Mouse (Mus musculus): ENCODE measurements around the gene Asic2. TPM values are rescaled to one million over a fixed set of nuclear protein-coding genes. Genes with fewer than 3 reads are reported as not detected.

Asic2 gene
- polyA plus RNA-seq, 1 experiment from 2014 or later, result 2.6 TPM

DNA sequence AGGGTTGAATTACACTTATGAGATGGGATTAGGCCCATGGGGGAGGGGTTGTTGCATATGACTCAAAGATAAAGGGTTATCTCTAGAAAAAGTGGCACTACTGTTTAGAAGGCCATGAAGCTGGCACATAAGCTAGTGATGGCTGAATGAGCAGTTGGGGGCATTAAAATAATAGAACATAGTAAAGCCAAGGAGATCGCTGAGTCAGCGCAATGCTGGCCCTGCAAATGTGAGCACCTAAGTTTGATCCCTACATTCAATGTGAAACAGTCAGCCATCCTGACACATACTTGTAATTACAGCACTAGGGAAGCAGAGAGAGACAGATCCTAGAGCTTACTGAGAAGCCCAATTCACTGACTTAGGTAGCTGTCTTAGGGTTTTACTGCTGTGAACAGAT is 562.3 kb downstream of the Asic2 start:
- no peak for DNase-seq (ENCODE audit: low spot score)
- no peaks in the 10 kb centered on the region for H3K36me3 ChIP-seq
- 99% methylated on average over 2 of the region's 2 CpGs for WGBS
- H3K4me1 ChIP-seq (replicated peaks), result 0 out of 2 replicates have a peak, but pooled peaks cover 7% of the 10 kb centered on the region
- no peak overlapping the region for H3K4me3 ChIP-seq
- no peak overlapping the region for H3K27ac ChIP-seq
- H3K9me3 ChIP-seq, result no peaks in the 10 kb centered on the region
- no peaks in the 10 kb centered on the region for H3K27me3 ChIP-seq (ENCODE audit: insufficient read depth, poor library complexity, severe bottlenecking)

DNA sequence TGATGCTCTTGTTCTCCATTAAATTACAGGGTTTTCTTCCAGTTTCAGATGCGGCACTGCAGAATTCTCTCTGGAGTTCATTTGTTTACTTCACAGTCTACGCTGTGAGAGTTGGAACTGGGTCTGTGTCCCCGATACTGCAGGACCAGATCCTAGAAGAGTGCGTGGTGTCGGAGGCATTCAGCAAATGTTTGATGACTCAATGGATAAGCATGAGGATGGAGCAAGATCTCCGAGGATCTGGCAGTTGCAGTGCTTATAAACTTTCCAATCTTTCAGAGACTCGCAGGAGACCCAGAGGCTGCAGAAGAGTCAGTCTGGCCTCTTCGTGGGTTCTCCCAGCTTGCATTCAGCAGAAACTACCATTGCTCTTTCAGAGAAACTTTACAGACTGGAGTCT is 566.0 kb downstream of the Asic2 start:
- Histone ChIP-seq H3K27me3 (ENCODE audit: insufficient read depth, poor library complexity, severe bottlenecking) (no peaks in the 10 kb centered on the region), H3K9me3 (no peaks in the 10 kb centered on the region), H3K4me3 (no peak overlapping the region), H3K27ac (no peak overlapping the region), H3K4me1 (replicated peaks) (0 out of 2 replicates have a peak, but pooled peaks cover 7% of the 10 kb centered on the region), H3K36me3 (no peaks in the 10 kb centered on the region)
- 86% methylated on average over 8 of the region's 8 CpGs for WGBS
- no peak for DNase-seq (ENCODE audit: low spot score)

DNA sequence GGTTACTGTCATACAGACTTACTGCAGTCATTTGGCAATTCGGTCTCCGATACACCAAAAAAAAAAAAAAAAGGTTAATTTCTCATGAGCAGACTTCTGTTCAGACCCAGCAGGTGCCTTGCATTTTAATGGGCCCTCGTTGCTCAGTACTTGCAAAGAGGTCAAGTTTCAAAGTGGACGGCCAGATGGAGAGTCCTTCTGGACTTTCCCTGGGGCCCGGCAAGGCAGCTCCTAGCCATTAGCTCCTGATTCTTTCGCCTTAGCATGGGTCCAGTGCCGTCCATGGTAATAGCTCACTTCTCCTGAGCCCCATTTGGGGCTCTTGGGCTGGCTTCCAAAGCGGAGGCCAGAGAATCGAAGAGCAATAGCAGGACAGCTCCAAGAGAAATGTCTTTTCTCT is 575.4 kb downstream of the Asic2 start:
- peak; percentile 6 for DNase-seq (ENCODE audit: low spot score)

DNA sequence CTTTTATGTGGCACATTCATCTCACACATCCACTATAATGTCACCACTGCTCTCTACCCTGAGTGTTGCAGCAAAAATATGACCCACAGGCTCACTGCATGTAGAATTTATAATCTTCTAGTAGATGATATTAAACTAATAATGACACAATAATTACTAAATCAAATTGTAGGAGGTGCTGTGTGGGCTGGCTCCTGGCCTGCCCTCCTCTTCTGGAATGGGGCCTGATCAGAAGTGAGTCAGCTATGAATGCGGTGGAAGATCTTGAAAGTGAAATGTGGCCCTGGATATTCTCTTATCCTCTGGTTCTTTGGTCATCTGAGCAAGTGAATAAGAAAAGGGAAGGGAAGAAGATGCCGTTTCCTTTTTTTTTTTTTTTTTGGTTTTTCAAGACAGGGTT is 582.1 kb downstream of the Asic2 start:
- 92% methylated on average over 2 of the region's 2 CpGs for WGBS
- H3K36me3 ChIP-seq, result no peaks in the 10 kb centered on the region
- peaks cover 14% of the 10 kb centered on the region; the same call in 1 of the 2 replicates for H3K4me1 ChIP-seq (replicated peaks)
- H3K4me3 ChIP-seq, result no peak overlapping the region
- no peak overlapping the region for H3K27ac ChIP-seq
- no peaks in the 10 kb centered on the region for H3K9me3 ChIP-seq
- no peak for DNase-seq (ENCODE audit: low spot score)
- no peaks in the 10 kb centered on the region for H3K27me3 ChIP-seq (ENCODE audit: insufficient read depth, poor library complexity, severe bottlenecking)

More for the DNA sequence above, 575.4 kb downstream of the Asic2 start:
- Histone ChIP-seq H3K4me1 (replicated peaks) (no peaks in the 10 kb centered on the region), H3K36me3 (no peaks in the 10 kb centered on the region), H3K27me3 (ENCODE audit: insufficient read depth, poor library complexity, severe bottlenecking) (no peaks in the 10 kb centered on the region), H3K27ac (no peak overlapping the region), H3K4me3 (no peak overlapping the region), H3K9me3 (no peaks in the 10 kb centered on the region)
- 62% methylated on average over 9 of the region's 9 CpGs for WGBS

DNA sequence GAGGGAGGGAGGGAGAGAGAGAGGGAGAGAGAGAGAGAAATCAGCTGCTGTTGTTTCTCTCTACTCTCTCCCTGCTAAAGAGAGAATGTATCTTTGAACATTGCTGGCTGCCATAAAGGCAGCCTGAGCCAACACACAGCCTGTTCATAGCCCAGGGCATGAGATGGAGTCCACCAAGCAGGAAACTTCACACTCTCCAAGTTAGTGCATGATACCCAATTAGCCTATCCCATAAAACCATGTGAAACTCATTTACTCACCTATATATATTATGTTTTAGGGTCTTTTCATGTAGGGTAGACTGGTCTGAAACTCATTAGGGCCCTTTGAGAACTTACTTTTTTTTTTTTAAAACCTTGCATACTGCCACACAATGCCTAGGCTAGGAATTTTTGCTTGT is 582.7 kb downstream of the Asic2 start:
- H3K36me3 ChIP-seq, result no peaks in the 10 kb centered on the region

DNA sequence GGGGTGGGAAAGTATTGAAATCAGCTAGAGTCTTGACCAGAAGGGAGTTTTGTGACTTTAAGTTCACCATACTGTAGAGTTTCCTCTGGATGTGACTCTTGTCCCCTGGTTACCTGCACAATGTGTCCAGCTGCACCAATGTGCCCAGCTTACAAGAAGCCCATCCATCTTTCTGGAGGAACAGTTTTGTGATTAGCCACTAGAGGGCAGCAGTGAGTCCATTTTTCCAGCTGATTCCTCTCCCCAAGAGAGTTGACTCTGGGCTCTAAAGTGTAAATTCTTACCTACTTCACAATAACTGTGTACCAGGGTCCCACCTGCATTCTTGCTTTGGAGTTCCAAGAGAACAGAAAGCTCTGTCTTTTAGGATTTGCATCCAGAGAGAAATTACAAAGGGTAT is 593.4 kb downstream of the Asic2 start:
- Histone ChIP-seq H3K4me3 (no peak overlapping the region), H3K9me3 (peaks cover 10% of the 10 kb centered on the region; the same call in 1 of the 2 replicates), H3K27me3 (ENCODE audit: insufficient read depth, poor library complexity, severe bottlenecking) (peaks cover 3% of the 10 kb centered on the region; the same call in 1 of the 2 replicates), H3K4me1 (replicated peaks) (peaks cover 30% of the 10 kb centered on the region), H3K36me3 (no peaks in the 10 kb centered on the region), H3K27ac (no peak overlapping the region)
- DNase-seq (ENCODE audit: low spot score), result peak; percentile 55

More for the DNA sequence above, 582.7 kb downstream of the Asic2 start:
- no peaks in the 10 kb centered on the region for H3K9me3 ChIP-seq
- peaks cover 14% of the 10 kb centered on the region; the same call in 1 of the 2 replicates for H3K4me1 ChIP-seq (replicated peaks)
- H3K27ac ChIP-seq, result no peak overlapping the region
- DNase-seq (ENCODE audit: low spot score), result no peak
- H3K4me3 ChIP-seq, result no peak overlapping the region
- no peaks in the 10 kb centered on the region for H3K27me3 ChIP-seq (ENCODE audit: insufficient read depth, poor library complexity, severe bottlenecking)

DNA sequence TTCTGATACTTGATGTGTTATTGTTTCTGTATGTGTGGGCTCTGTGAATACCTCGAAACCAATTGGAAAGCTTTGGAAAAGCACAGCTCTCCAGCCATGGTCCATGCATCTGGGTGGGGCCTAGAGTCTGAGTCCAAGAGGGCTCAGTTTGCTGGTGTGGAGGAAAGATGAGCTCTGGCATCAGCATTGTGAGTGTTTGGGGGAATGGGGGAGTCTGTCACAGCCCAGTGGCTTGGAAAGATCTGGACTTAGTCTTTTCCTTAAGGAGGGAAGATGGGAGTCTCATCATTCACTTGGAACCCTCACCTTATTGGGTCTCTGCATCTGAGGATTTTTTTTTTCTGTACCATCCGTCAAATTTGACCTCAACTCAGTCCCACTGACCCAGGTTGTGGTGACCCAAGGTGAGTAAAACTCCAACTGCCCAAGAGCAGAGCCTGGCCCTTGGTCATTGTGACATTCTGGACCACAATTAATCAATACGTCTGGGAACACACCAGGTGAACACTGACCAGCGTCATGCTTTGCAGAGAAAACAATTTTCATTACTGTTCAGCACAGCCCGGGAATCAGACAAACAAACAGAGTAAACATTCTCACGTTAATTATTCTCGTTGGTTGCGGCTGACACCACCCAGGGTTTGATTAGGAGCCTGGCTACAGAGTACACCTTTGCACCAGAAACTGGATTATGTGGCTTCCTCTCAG is 594.1 kb downstream of the Asic2 start:
- 81% methylated on average over 8 of the region's 8 CpGs for WGBS
- H3K27ac ChIP-seq, result no peak overlapping the region
- DNase-seq (ENCODE audit: low spot score), result no peak
- H3K9me3 ChIP-seq, result peaks cover 9% of the 10 kb centered on the region; the same call in 1 of the 2 replicates
- peaks cover 3% of the 10 kb centered on the region; the same call in 1 of the 2 replicates for H3K27me3 ChIP-seq (ENCODE audit: insufficient read depth, poor library complexity, severe bottlenecking)
- no peak overlapping the region for H3K4me3 ChIP-seq
- H3K4me1 ChIP-seq (replicated peaks), result peaks cover 37% of the 10 kb centered on the region
- no peaks in the 10 kb centered on the region for H3K36me3 ChIP-seq

DNA sequence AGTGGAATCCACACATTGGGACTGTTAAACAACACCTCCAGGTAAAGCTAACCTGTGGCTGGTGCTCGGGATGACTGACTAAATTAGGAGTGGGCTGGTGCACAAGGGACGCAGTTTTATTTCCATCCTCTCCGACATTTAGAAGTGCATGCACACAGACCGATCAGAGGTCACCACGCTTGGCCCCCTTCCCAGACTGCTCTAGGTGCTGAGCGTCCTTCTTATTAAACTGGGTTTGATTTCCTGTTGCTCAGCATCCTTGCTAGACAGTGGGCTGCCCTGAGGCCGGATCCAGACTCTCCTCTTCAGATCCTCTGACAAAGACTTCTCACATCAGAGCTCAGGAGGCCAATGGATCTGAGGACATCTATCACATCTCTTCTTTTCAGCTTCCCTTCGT is 596.7 kb downstream of the Asic2 start:
- H3K4me1 ChIP-seq (replicated peaks), result peaks cover 37% of the 10 kb centered on the region
- H3K27ac ChIP-seq, result no peak overlapping the region
- H3K9me3 ChIP-seq, result no peaks in the 10 kb centered on the region
- H3K4me3 ChIP-seq, result no peak overlapping the region
- H3K36me3 ChIP-seq, result no peaks in the 10 kb centered on the region
- peaks cover 3% of the 10 kb centered on the region; the same call in 1 of the 2 replicates for H3K27me3 ChIP-seq (ENCODE audit: insufficient read depth, poor library complexity, severe bottlenecking)
- 60% methylated on average over 8 of the region's 8 CpGs for WGBS
- peak; percentile 6 for DNase-seq (ENCODE audit: low spot score)

DNA sequence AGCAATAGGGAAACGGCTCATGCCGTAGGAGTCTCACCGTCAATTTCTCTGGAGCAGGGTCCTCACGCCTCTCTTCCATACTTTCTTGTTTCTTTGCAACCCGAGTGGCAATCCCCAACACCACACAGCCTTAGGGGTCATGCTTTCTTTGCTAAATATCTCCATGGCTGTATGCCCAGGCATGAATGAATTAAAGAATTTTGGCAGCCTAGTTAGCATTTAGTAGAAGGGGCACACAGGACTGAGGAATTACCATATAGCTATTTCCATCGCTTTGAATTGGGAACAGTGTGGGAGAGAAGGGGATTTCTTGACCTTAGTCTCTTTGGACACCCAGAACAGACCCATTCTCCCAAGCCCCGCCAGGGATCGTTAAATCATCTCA is 597.8 kb downstream of the Asic2 start:
- Histone ChIP-seq H3K9me3 (no peaks in the 10 kb centered on the region), H3K36me3 (no peaks in the 10 kb centered on the region), H3K4me1 (replicated peaks) (peaks cover 37% of the 10 kb centered on the region), H3K27me3 (ENCODE audit: insufficient read depth, poor library complexity, severe bottlenecking) (peaks cover 3% of the 10 kb centered on the region; the same call in 1 of the 2 replicates), H3K4me3 (no peak overlapping the region), H3K27ac (peak overlapping the region; percentile 62)
- DNase-seq (ENCODE audit: low spot score), result no peak
- 46% methylated on average over 8 of the region's 8 CpGs for WGBS

DNA sequence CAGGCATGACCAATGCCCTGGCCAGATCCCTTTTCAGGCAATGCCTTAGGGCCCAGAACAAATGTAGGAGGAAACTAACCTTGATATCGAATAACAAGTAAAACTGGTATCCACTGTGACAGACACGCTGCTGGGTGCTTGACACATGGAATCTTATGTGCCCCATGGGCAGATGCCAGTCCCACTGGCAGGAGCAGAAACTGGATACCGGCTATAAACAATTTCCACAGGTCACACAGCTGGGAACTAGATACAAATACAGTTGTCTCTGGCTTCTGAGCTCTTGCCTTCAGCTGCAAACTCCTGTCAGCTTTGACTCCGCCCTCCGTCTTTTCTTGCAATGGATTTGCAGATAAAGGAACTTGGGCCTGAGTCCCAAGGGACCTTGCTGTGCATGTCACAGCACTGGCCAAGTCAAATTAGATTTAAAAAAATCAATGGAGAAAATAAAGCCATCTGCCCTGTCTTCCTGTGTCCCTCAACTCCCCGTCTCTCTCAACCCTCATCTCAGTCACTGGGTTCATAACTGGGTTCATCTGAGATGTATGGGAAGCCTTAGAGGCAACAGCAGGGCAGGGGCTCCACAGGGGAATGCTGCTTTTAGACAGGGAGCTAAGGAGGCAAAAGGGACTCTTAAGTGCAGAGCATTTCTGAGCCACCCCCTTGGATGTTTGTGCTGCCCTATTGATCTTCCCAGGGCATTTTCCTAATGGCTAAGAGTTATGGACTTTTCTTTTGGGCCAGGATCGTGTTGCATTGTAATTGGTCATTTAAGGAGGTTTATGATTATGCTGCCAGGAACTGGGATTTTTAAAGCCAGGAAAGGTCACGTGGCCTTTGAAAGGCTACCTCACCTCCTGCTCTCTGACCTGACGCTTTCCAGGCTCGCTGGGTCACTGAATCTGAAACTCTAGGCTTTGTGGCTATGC is 598.5 kb downstream of the Asic2 start:
- Histone ChIP-seq H3K27ac (peak overlapping the region; percentile 62), H3K4me3 (no peak overlapping the region), H3K4me1 (replicated peaks) (peaks cover 37% of the 10 kb centered on the region), H3K27me3 (ENCODE audit: insufficient read depth, poor library complexity, severe bottlenecking) (peaks cover 3% of the 10 kb centered on the region; the same call in 1 of the 2 replicates), H3K36me3 (no peaks in the 10 kb centered on the region), H3K9me3 (peaks cover 2% of the 10 kb centered on the region; the same call in 1 of the 2 replicates)
- 37% methylated on average over 10 of the region's 10 CpGs for WGBS
- DNase-seq (ENCODE audit: low spot score), result peak; percentile 42

DNA sequence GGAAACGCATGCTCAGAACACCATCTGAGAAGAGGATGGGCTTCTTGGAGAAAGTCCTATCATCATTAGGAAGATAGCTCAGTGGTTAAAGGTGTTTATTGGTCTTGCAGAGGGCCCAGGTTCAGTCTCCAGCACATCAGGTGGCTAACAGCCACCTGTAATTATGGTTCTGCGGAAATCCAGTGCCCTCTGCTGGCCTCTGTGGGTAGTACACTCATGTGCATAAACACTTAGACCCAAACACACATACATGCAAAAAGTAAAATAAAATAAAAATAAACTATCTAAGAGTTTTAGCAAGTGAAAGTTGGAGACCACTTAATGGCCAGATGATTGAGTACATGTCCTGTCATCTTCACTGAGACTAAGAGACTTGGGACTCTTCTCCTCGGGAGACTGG is 603.8 kb downstream of the Asic2 start:
- H3K27ac ChIP-seq, result no peak overlapping the region
- peaks cover 7% of the 10 kb centered on the region; the same call in 1 of the 2 replicates for H3K9me3 ChIP-seq
- 95% methylated on average over 3 of the region's 3 CpGs for WGBS
- H3K4me3 ChIP-seq, result no peak overlapping the region
- peaks cover 10% of the 10 kb centered on the region for H3K4me1 ChIP-seq (replicated peaks)
- no peaks in the 10 kb centered on the region for H3K27me3 ChIP-seq (ENCODE audit: insufficient read depth, poor library complexity, severe bottlenecking)
- H3K36me3 ChIP-seq, result no peaks in the 10 kb centered on the region
- no peak for DNase-seq (ENCODE audit: low spot score)

DNA sequence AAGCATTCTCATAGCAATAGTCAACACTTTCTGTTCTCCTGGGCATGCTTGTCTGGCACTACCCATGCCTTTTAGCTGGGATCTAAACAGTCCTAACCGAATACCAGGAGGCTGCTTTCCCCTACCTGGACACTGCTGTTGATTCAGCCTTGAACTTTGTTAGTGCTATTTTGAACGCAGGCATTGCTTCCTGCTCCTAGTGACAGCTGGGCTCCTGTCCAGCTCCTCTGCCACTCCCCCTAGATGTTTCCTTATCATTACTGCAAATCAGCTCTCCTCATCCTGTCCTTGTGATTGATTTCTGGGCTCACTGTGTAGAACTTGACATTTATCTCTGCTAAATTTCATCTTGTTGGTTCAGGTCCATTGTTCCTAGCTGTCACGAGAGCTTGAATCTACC is 605.8 kb downstream of the Asic2 start:
- WGBS, result 77% methylated on average over 3 of the region's 3 CpGs
- no peak overlapping the region for H3K27ac ChIP-seq
- no peak for DNase-seq (ENCODE audit: low spot score)
- H3K4me1 ChIP-seq (replicated peaks), result 0 out of 2 replicates have a peak, but pooled peaks cover 7% of the 10 kb centered on the region
- no peaks in the 10 kb centered on the region for H3K27me3 ChIP-seq (ENCODE audit: insufficient read depth, poor library complexity, severe bottlenecking)
- H3K9me3 ChIP-seq, result peaks cover 7% of the 10 kb centered on the region; the same call in 1 of the 2 replicates
- H3K4me3 ChIP-seq, result no peak overlapping the region
- no peaks in the 10 kb centered on the region for H3K36me3 ChIP-seq

DNA sequence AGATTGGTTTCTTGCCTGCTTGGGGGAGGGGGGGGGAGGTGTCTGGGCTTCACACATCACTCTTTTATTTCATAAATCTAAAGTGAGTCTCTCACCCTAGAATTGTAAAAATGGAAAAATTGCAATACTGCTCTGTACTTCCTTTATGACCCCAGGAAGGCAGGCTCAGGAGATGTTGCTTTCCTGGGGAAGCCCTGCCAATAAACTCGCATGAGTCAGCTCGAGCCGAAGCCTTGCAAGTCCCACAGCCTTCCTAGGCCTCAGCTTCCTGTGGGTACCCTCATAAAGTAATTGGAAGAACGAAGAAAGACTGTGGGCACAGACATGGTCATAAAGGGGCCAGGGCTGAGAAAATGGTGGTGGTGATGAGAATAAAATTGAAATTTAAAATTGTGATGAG is 607.2 kb downstream of the Asic2 start:
- Histone ChIP-seq H3K36me3 (no peaks in the 10 kb centered on the region), H3K4me3 (no peak overlapping the region), H3K4me1 (replicated peaks) (0 out of 2 replicates have a peak, but pooled peaks cover 8% of the 10 kb centered on the region), H3K27ac (no peak overlapping the region), H3K27me3 (ENCODE audit: insufficient read depth, poor library complexity, severe bottlenecking) (no peaks in the 10 kb centered on the region), H3K9me3 (peaks cover 7% of the 10 kb centered on the region; the same call in 1 of the 2 replicates)
- DNase-seq (ENCODE audit: low spot score), result no peak
- WGBS, result 83% methylated on average over 4 of the region's 4 CpGs

Measured in hindbrain, embryonic 10.5 days (tissue).